Mouse (Mus musculus) heart, adult 2 months (tissue): ENCODE measurements around the gene Nrg3. TPM values are rescaled to one million over a fixed set of nuclear protein-coding genes. Genes with fewer than 3 reads are reported as not detected.

Experiments used
- DNase-seq, 2 experiments: peaks; one replicate each; pipeline ENCODE4 v3.0.0; 2021
- H3K27ac ChIP-seq: fragments of 200-600 bp; 2 replicates; pipeline ENCODE4 v1.8.1; 2022
- H3K27me3 ChIP-seq: fragments of 200-500 bp; 2 replicates; pipeline ENCODE4 v1.6.1; 2012; ENCODE audit warnings: mild to moderate bottlenecking, low read length, inconsistent platforms, mixed read lengths; ENCODE audit not compliant: control insufficient read depth, insufficient read depth
- H3K36me3 ChIP-seq: fragments of 200-500 bp; 2 replicates; pipeline ENCODE4 v1.6.1; 2012; ENCODE audit warnings: low read length, inconsistent platforms; ENCODE audit not compliant: control insufficient read depth, insufficient read depth
- H3K4me1 ChIP-seq: fragments of 200-500 bp; 2 replicates; pipeline ENCODE4 v1.6.1; 2011; ENCODE audit warnings: low read length; ENCODE audit not compliant: control insufficient read depth, insufficient read depth
- H3K4me3 ChIP-seq: fragments of 200-600 bp; 2 replicates; pipeline ENCODE4 v1.8.1; 2022
- H3K79me2 ChIP-seq: fragments of 200-500 bp; replicated peaks from 2 replicates; pipeline ENCODE4 v1.6.1; 2012; ENCODE audit warnings: mild to moderate bottlenecking, inconsistent platforms, low read length, moderate library complexity, mixed read lengths; ENCODE audit not compliant: control insufficient read depth, insufficient read depth
- H3K9ac ChIP-seq: fragments of 200-500 bp; 2 replicates; pipeline ENCODE4 v1.6.1; 2012; ENCODE audit warnings: low read depth, mild to moderate bottlenecking, control low read depth, inconsistent platforms, low read length, mixed read lengths
- CTCF ChIP-seq: fragments of 200-600 bp; IDR thresholded peaks from 2 replicates; pipeline ENCODE4 v1.8.1; 2022; ENCODE audit warnings: antibody characterized with exemption, mild to moderate bottlenecking, moderate library complexity
- EP300 ChIP-seq: fragments of 200-500 bp; IDR thresholded peaks from 2 replicates; pipeline ENCODE4 v1.6.1; 2011; ENCODE audit warnings: low read depth, low read length, control low read depth; ENCODE audit not compliant: insufficient read depth
- POLR2A ChIP-seq: fragments of 200-500 bp; IDR thresholded peaks from 2 replicates; pipeline ENCODE4 v1.6.1; 2011; ENCODE audit warnings: mild to moderate bottlenecking, low read depth, low read length, control low read depth; ENCODE audit not compliant: insufficient read depth
- WGBS: fragments of 180-500 bp; shearing (Covaris S2); methylation state at CpG from one replicate; pipeline ENCODE4 v1.1.7; 2018; 5-methylcytosine and 5-hydroxymethylcytosine counted together
- intact Hi-C: fragments of 180-260 bp; cut with DNase I; formaldehyde crosslinking; loops from one replicate; pipeline ENCODE4 v1.15.1; 2025
- polyA plus RNA-seq: library from polyadenylated mRNA; depleted of rRNA; stranded (reverse); fragments of >200 nt; gene quantifications from 2 replicates; pipeline ENCODE4 v1.2.3, GENCODE M21; 2012
- total RNA-seq, 2 experiments: library from RNA; stranded (reverse); gene quantifications; 2 replicates each; pipeline ENCODE4 v1.2.3; 2021

The Nrg3 gene
- total and polyA plus RNA-seq, 3 experiments: 0.04 TPM; not detected in 2

- DNase-seq: no peak
- Histone ChIP-seq H3K27me3 (no peaks in the 10 kb centered on the region), H3K79me2 (no peaks in the 10 kb centered on the region), H3K36me3 (no peaks in the 10 kb centered on the region), H3K4me3 (no peak overlapping the region), H3K27ac (no peak overlapping the region), H3K4me1 (no peaks in the 10 kb centered on the region), H3K9ac (no peak overlapping the region)
- intact Hi-C loops: no loop called here
- no peak for TF ChIP-seq POLR2A
- no peak for TF ChIP-seq EP300
- 65% methylated on average over 2 of the region's 2 CpGs for WGBS
Measured at GRCm38 (mm10) chr14:39356251-39356650, 116.6 kb downstream of the Nrg3 start.

- intact Hi-C loops: no loop called here
- Histone ChIP-seq H3K4me3 (no peak overlapping the region), H3K27me3 (no peaks in the 10 kb centered on the region), H3K36me3 (no peaks in the 10 kb centered on the region), H3K27ac (no peak overlapping the region), H3K79me2 (no peaks in the 10 kb centered on the region), H3K9ac (no peak overlapping the region), H3K4me1 (no peaks in the 10 kb centered on the region)
- no peak for DNase-seq
- no peak for TF ChIP-seq EP300
- no peak for TF ChIP-seq CTCF
- no peak for TF ChIP-seq POLR2A
- 55% methylated on average over 4 of the region's 4 CpGs for WGBS
Measured at GRCm38 (mm10) chr14:39351979-39352737, 120.7 kb downstream of the Nrg3 start.

- Histone ChIP-seq H3K27ac (no peak overlapping the region), H3K36me3 (no peaks in the 10 kb centered on the region), H3K4me3 (no peak overlapping the region), H3K27me3 (no peaks in the 10 kb centered on the region), H3K9ac (no peak overlapping the region), H3K79me2 (no peaks in the 10 kb centered on the region), H3K4me1 (no peaks in the 10 kb centered on the region)
- 51% methylated on average over 4 of the region's 4 CpGs for WGBS
- TF ChIP-seq POLR2A: no peak
- no peak for TF ChIP-seq EP300
- no peak for TF ChIP-seq CTCF
- DNase-seq: no peak
- intact Hi-C loops: no loop called here
Measured at GRCm38 (mm10) chr14:39317424-39318110, 155.3 kb downstream of the Nrg3 start.

- DNase-seq: no peak
- Histone ChIP-seq H3K27ac (no peak overlapping the region), H3K9ac (no peak overlapping the region), H3K4me1 (no peaks in the 10 kb centered on the region), H3K4me3 (no peak overlapping the region), H3K79me2 (no peaks in the 10 kb centered on the region), H3K27me3 (no peaks in the 10 kb centered on the region), H3K36me3 (no peaks in the 10 kb centered on the region)
- TF ChIP-seq EP300 (no peak), POLR2A (no peak), CTCF (no peak)
- intact Hi-C loops: no loop called here
Measured at GRCm38 (mm10) chr14:39314111-39314510, 158.8 kb downstream of the Nrg3 start.

- Histone ChIP-seq H3K4me3 (no peak overlapping the region), H3K27ac (no peak overlapping the region), H3K36me3 (no peaks in the 10 kb centered on the region), H3K27me3 (no peaks in the 10 kb centered on the region), H3K9ac (no peak overlapping the region), H3K4me1 (no peaks in the 10 kb centered on the region), H3K79me2 (no peaks in the 10 kb centered on the region)
- WGBS: 78% methylated on average over 1 of the region's 1 CpGs
- no peak for TF ChIP-seq CTCF
- no peak for TF ChIP-seq EP300
- TF ChIP-seq POLR2A: no peak
- intact Hi-C loops: no loop called here
- no peak for DNase-seq
Measured at GRCm38 (mm10) chr14:39265121-39265520, 207.8 kb downstream of the Nrg3 start.

GRCm38 (mm10) chr14:39264422-39264821, 208.5 kb downstream of the Nrg3 start:
- DNase-seq: no peak

More at GRCm38 (mm10) chr14:39264422-39264821, 208.5 kb downstream of the Nrg3 start:
- H3K79me2 ChIP-seq: no peaks in the 10 kb centered on the region
- H3K27me3 ChIP-seq: no peaks in the 10 kb centered on the region
- H3K9ac ChIP-seq: no peak overlapping the region
- no peaks in the 10 kb centered on the region for H3K36me3 ChIP-seq
- no peaks in the 10 kb centered on the region for H3K4me1 ChIP-seq
- TF ChIP-seq POLR2A: no peak
- no peak for TF ChIP-seq EP300
- TF ChIP-seq CTCF: no peak
- intact Hi-C loops: no loop called here
- H3K27ac ChIP-seq: no peak overlapping the region
- WGBS: 80% methylated on average over 4 of the region's 4 CpGs
- no peak overlapping the region for H3K4me3 ChIP-seq
